Mouse (Mus musculus): ENCODE measurements around the gene Scml2. TPM values are rescaled to one million over a fixed set of nuclear protein-coding genes. Genes with fewer than 3 reads are reported as not detected.

Scml2 gene
- 0.07 and 0.16 TPM in 2 replicates for polyA plus RNA-seq (2021; fragmentation: Nextera tagmentation)
- long read RNA-seq, experiment 1, partial matches to known transcripts, result 1 of 2 reads
- long read RNA-seq, experiment 1, other reads (novel, unspliced or antisense), result 1 of 2 reads
- long read RNA-seq, experiment 2, partial matches to known transcripts, result 0 of 1 reads
- long read RNA-seq, experiment 2, other reads (novel, unspliced or antisense), result 1 of 1 reads

GRCm38 (mm10) chrX:161116893-161117292, at the start of gene Scml2:
Scml2 (plus strand) TSS chrX:161117193.

GRCm38 (mm10) chrX:161287156-161287555, 170.2 kb downstream of the Scml2 start, which contains the start of gene Gm15262:
Gm15262 (plus strand) TSS chrX:161287456.

Other genes starting within 250 kb of the Scml2 start
- 0.29 and 0.38 TPM in 2 replicates for gene Gja6, start 210.1 kb upstream of the Scml2 start, polyA plus RNA-seq (2021; fragmentation: Nextera tagmentation)
- gene Cdkl5, start 122.5 kb upstream of the Scml2 start, polyA plus RNA-seq (2021; fragmentation: Nextera tagmentation), result 15.2 and 18.7 TPM in 2 replicates
- gene Gm15262, start 170.3 kb downstream of the Scml2 start, polyA plus RNA-seq (2021; fragmentation: Nextera tagmentation), result not detected in 2 replicates

All from left cerebral cortex, adult 6 months (tissue).